Mouse (Mus musculus): Measurements from ENCODE around the gene Ms4a4b.

DNA sequence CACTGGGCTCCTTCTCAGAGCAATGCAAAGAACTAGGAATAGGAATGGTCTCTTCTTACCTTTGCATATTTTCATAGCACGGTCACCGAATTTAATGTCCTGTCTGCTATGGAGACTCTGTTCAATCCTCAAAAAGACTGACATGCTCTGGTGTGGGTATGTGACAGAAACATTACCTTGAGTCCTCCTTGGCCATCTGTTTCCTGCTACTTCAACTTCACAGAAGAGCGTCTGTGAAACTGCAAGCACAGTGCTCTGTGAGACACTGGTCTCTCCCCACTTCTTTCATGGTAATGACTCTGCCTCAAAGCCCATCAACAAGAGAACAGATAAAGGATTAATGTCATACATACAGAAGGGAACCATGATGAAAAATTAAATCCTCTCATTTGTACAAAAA, 41.0 kb downstream of the Ms4a4b start:
- TF ChIP-seq CTCF (IDR thresholded peaks at IDR 0.05; ENCODE audit: control insufficient read depth, insufficient read depth, insufficient replicate concordance, low read depth, low read length), result no peak
- TF ChIP-seq POLR2A (IDR thresholded peaks at IDR 0.05; ENCODE audit: control insufficient read depth, low read depth, low read length), result no peak
